Mouse (Mus musculus): Measurements from ENCODE around the gene Hapln4.

GRCm38 (mm10) chr8:70104922-70105321 lies 21.7 kb downstream of the Hapln4 start:
- no peak for TF ChIP-seq CTCF (IDR thresholded peaks at IDR 0.05; ENCODE audit: borderline replicate concordance, insufficient read depth, low read length)
- TF ChIP-seq POLR2A (IDR thresholded peaks at IDR 0.05; ENCODE audit: low read depth, low read length), result no peak
